Mouse (Mus musculus) CH12.LX (cell line): Measurements from ENCODE around the gene Zbp1. TPM values are rescaled to one million over a fixed set of nuclear protein-coding genes. Genes with fewer than 3 reads are reported as not detected.

Experiments
- DNase-seq: peaks from one replicate; pipeline ENCODE4 v3.0.0-alpha.2; 2013; ENCODE audit errors: extremely low read depth
- H3K27ac ChIP-seq: 2 replicates; pipeline ENCODE4 v1.5.1; 2012; ENCODE audit warnings: low read depth, mild to moderate bottlenecking, control low read depth, moderate library complexity; ENCODE audit not compliant: insufficient read depth
- H3K27me3 ChIP-seq: replicated peaks from 2 replicates; pipeline ENCODE3; 2012; ENCODE audit warnings: inconsistent platforms
- H3K36me3 ChIP-seq, 2 experiments: replicated peaks in 1 of 2; 2 replicates each; pipeline versions ENCODE3 to v1.6.1; 2012; ENCODE audit warnings: inconsistent platforms in 1 of 2, low read length in 1 of 2, mild to moderate bottlenecking in 1 of 2, mixed read lengths in 1 of 2, moderate library complexity in 1 of 2; ENCODE audit not compliant: control insufficient read depth in 1 of 2, insufficient read depth in 1 of 2
- H3K4me1 ChIP-seq, 2 experiments: 2 replicates each; pipeline ENCODE4 v1.6.1; 2012; ENCODE audit warnings: inconsistent platforms in 1 of 2, moderate library complexity in 1 of 2; ENCODE audit not compliant: insufficient read depth in 2 of 2, control insufficient read depth in 1 of 2
- H3K4me2 ChIP-seq: 2 replicates; pipeline ENCODE4 v1.6.1; 2012; ENCODE audit warnings: low read depth, mild to moderate bottlenecking, control low read depth; ENCODE audit not compliant: poor library complexity, insufficient read depth, severe bottlenecking
- H3K4me3 ChIP-seq, 3 experiments: fragments of 150-350 bp in 1 of 3; sonication (generic) in 1 of 3; replicated peaks in 1 of 3; 2 replicates each; pipeline versions ENCODE3 to v1.5.1; 2011 to 2012; ENCODE audit warnings: low read depth in 2 of 3, low read length in 2 of 3, mild to moderate bottlenecking in 2 of 3, moderate library complexity in 2 of 3, control low read depth in 1 of 3, improper control_type of control experiment in 1 of 3, inconsistent platforms in 1 of 3, mixed read lengths in 1 of 3; ENCODE audit not compliant: poor library complexity in 1 of 3
- H3K79me2 ChIP-seq: replicated peaks from 2 replicates; pipeline ENCODE4 v1.6.1; 2012; ENCODE audit warnings: mild to moderate bottlenecking, moderate library complexity; ENCODE audit not compliant: control insufficient read depth, poor library complexity, insufficient read depth, severe bottlenecking; ENCODE audit errors: extremely low read depth
- H3K9ac ChIP-seq: 2 replicates; pipeline ENCODE4 v1.6.1; 2012; ENCODE audit warnings: low read depth, mild to moderate bottlenecking, control low read depth, moderate library complexity; ENCODE audit not compliant: insufficient read depth
- H3K9me3 ChIP-seq: replicated peaks from 2 replicates; pipeline ENCODE3; 2012; ENCODE audit warnings: low read length, inconsistent platforms, mixed read lengths
- CHD1 ChIP-seq: IDR thresholded peaks from 2 replicates; pipeline ENCODE4 v1.6.1; 2012; ENCODE audit warnings: low read depth, low read length, improper control_type of control experiment, inconsistent platforms
- CHD2 ChIP-seq: IDR thresholded peaks from 2 replicates; pipeline ENCODE4 v1.6.1; 2011; ENCODE audit warnings: low read length, improper control_type of control experiment
- E2F4 ChIP-seq: IDR thresholded peaks from 2 replicates; pipeline ENCODE4 v1.6.1; 2011; ENCODE audit warnings: low read depth, low read length, improper control_type of control experiment; ENCODE audit not compliant: insufficient replicate concordance
- EP300 ChIP-seq: IDR thresholded peaks from 2 replicates; pipeline ENCODE4 v1.6.1; 2011; ENCODE audit warnings: low read length, improper control_type of control experiment
- ETS1 ChIP-seq: conservative IDR thresholded peaks from 2 replicates; pipeline ENCODE4 v1.6.1; 2012; ENCODE audit warnings: low read depth, mild to moderate bottlenecking, inconsistent platforms, low read length, improper control_type of control experiment, moderate library complexity
- HCFC1 ChIP-seq: IDR thresholded peaks from 2 replicates; pipeline ENCODE4 v1.6.1; 2012; ENCODE audit warnings: low read depth, mild to moderate bottlenecking, inconsistent platforms, low read length, improper control_type of control experiment
- MAFK ChIP-seq: IDR thresholded peaks from 2 replicates; pipeline ENCODE4 v1.6.1; 2011; ENCODE audit warnings: low read length, improper control_type of control experiment; ENCODE audit not compliant: insufficient replicate concordance
- MYC ChIP-seq: IDR thresholded peaks from 2 replicates; pipeline ENCODE4 v1.6.1; 2011; ENCODE audit warnings: low read depth, mild to moderate bottlenecking, improper control_type of control experiment, low read length
- SIN3A ChIP-seq: IDR thresholded peaks from 2 replicates; pipeline ENCODE4 v1.6.1; 2012; ENCODE audit warnings: low read length, improper control_type of control experiment, inconsistent platforms
- SMC3 ChIP-seq: IDR thresholded peaks from 2 replicates; pipeline ENCODE4 v1.6.1; 2011; ENCODE audit warnings: low read depth, low read length, improper control_type of control experiment
- TCF12 ChIP-seq: IDR thresholded peaks from 2 replicates; pipeline ENCODE4 v1.6.1; 2014; ENCODE audit warnings: low read depth, mild to moderate bottlenecking, inconsistent platforms, low read length, improper control_type of control experiment
- UBTF ChIP-seq: IDR thresholded peaks from 2 replicates; pipeline ENCODE4 v1.6.1; 2012; ENCODE audit warnings: low read depth, mild to moderate bottlenecking, inconsistent platforms, low read length, improper control_type of control experiment, moderate library complexity
- USF1 ChIP-seq: IDR thresholded peaks from 2 replicates; pipeline ENCODE4 v1.6.1; 2014; ENCODE audit warnings: low read depth, mild to moderate bottlenecking, inconsistent platforms, low read length, improper control_type of control experiment
- dilution Hi-C: fragments of 300-500 bp; cut with MboI; formaldehyde crosslinking; loops from 2 replicates; pipeline ENCODE4 v1.14.3; 2020; ENCODE audit warnings: low sequenced_read_pairs; ENCODE audit not compliant: extremely low pct_unique_long_range_greater_than_20kb, extremely low pct_ligation_motif_present
- in situ Hi-C: fragments of 300-500 bp; cut with MboI; formaldehyde crosslinking; loops from 3 replicates; pipeline ENCODE4 v1.14.3; 2019; ENCODE audit warnings: low sequenced_read_pairs, low pct_ligation_motif_present, low pct_unique_long_range_greater_than_20kb, mixed read lengths
- polyA plus RNA-seq: library from polyadenylated mRNA; unstranded; fragments of >175 nt; gene quantifications from 2 replicates; pipeline ENCODE4 v1.2.1, GENCODE M21; 2012; ENCODE audit warnings: low read depth; ENCODE audit not compliant: insufficient read length
- total RNA-seq, 2 experiments: library from RNA; depleted of rRNA; stranded (reverse); fragments of 300-350 nt in 1 of 2; fragments of >200 nt in 1 of 2; gene quantifications; 2 replicates each; pipeline ENCODE4 v1.2.3; 2012 to 2014

The Zbp1 gene
- total and polyA plus RNA-seq, 3 experiments = 8.1 to 9.8 (median 8.7) TPM

- Histone ChIP-seq H3K36me3 (no peaks in the 10 kb centered on the region), H3K9ac (no peak overlapping the region), H3K9me3 (no peaks in the 10 kb centered on the region), H3K27me3 (peaks cover 7% of the 10 kb centered on the region), H3K27ac (peak overlapping the region; percentile 79; the same call in 1 of the 2 replicates), H3K4me1 (peaks cover 17 to 44% of the 10 kb centered on the region in 2 experiments), H3K79me2 (no peaks in the 10 kb centered on the region), H3K4me2 (peak overlapping the region; percentile 72), H3K4me3 (peak overlapping the region in 1 of 3 experiments; percentile 33)
- dilution Hi-C loops = no loop called here
- no peak; the same call in 1 of the 2 replicates for TF ChIP-seq TCF12
- TF ChIP-seq MYC = no peak
- no peak for TF ChIP-seq CHD2
- no peak for DNase-seq
- in situ Hi-C loops = loop anchor here (25.0 kb wide), 1 partner anchor 146 kb away; the partner anchor contains the start of genes Rae1 and Rbm38
Observed at GRCm38 (mm10) chr2:173157871-173158270, 60.9 kb downstream of the Zbp1 start.

- H3K4me3 ChIP-seq = no peak overlapping the region
- in situ Hi-C loops = loop anchor here (25.0 kb wide), 1 partner anchor 145 kb away; the partner anchor contains the start of genes Rae1 and Rbm38
- DNase-seq = peak; percentile 54
- H3K9ac ChIP-seq = no peak overlapping the region
- no peaks in the 10 kb centered on the region for H3K9me3 ChIP-seq
- H3K79me2 ChIP-seq = no peaks in the 10 kb centered on the region
- H3K36me3 ChIP-seq = no peaks in the 10 kb centered on the region
- TF ChIP-seq MAFK (no peak), EP300 (0 out of 2 replicates have a peak, but pooled peaks have one; percentile 10), ETS1 (peak; percentile 28; the same call in 1 of the 2 replicates)
- dilution Hi-C loops = no loop called here
- peaks cover 4% of the 10 kb centered on the region for H3K27me3 ChIP-seq
- H3K4me2 ChIP-seq = peak overlapping the region; percentile 72
- H3K4me1 ChIP-seq = peaks cover 17 to 44% of the 10 kb centered on the region in 2 experiments
- peak overlapping the region; percentile 79; the same call in 1 of the 2 replicates for H3K27ac ChIP-seq
Observed at GRCm38 (mm10) chr2:173157376-173157775, 61.3 kb downstream of the Zbp1 start.

DNA sequence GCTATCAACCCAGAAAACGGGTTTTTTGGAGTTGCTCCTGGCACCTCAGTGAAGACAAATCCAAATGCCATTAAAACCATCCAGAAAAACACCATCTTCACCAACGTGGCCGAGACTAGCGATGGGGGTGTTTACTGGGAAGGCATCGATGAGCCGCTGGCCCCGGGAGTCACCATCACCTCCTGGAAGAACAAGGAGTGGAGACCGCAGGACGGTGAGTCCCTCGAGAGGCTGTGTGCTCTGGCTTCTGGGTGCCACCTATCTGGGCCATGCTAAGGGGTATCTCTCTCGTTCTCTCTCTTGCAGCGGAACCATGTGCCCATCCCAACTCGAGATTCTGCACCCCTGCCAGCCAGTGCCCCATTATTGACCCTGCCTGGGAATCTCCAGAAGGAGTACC, 61.8 kb downstream of the Zbp1 start:
- H3K9ac ChIP-seq = no peak overlapping the region
- no peak for DNase-seq
- peaks cover 1% of the 10 kb centered on the region for H3K27me3 ChIP-seq
- H3K9me3 ChIP-seq = no peaks in the 10 kb centered on the region
- dilution Hi-C loops (no loop called here), in situ Hi-C loops (loop anchor here (25.0 kb wide), 1 partner anchor 145 kb away; the partner anchor contains the start of genes Rae1 and Rbm38)
- H3K79me2 ChIP-seq = no peaks in the 10 kb centered on the region
- TF ChIP-seq ETS1 (no peak), MYC (no peak), MAFK (no peak), USF1 (no peak), CHD1 (no peak), E2F4 (no peak), SIN3A (no peak), UBTF (no peak), EP300 (no peak), SMC3 (no peak), HCFC1 (no peak)
- 0 out of 2 replicates have a peak overlapping the region, but pooled peaks have one; percentile 72 for H3K4me2 ChIP-seq
- no peak overlapping the region for H3K4me3 ChIP-seq
- no peak overlapping the region for H3K27ac ChIP-seq
- no peaks in the 10 kb centered on the region for H3K36me3 ChIP-seq
- H3K4me1 ChIP-seq = peaks cover 17 to 42% of the 10 kb centered on the region in 2 experiments

Other genes with a start within 250 kb of the Zbp1 start
- gene Spo11, start 241.2 kb downstream of the Zbp1 start, total RNA-seq (2012; rRNA removed) = 0.13 and 0.34 TPM in 2 replicates
- gene Spo11, start 241.2 kb downstream of the Zbp1 start, total RNA-seq (2014; rRNA removed) = not detected in 2 replicates
- 0.08 and 0.16 TPM in 2 replicates for gene Spo11, start 241.2 kb downstream of the Zbp1 start, polyA plus RNA-seq
- gene Rae1, start 218.8 kb downstream of the Zbp1 start, total RNA-seq (2012; rRNA removed) = 86.3 and 97.7 TPM in 2 replicates
- 114 and 115 TPM in 2 replicates for gene Rae1, start 218.8 kb downstream of the Zbp1 start, total RNA-seq (2014; rRNA removed)
- gene Rae1, start 218.8 kb downstream of the Zbp1 start, polyA plus RNA-seq = 86.1 and 95.0 TPM in 2 replicates
- 19.4 and 20.7 TPM in 2 replicates for gene Rbm38, start 198.4 kb downstream of the Zbp1 start, total RNA-seq (2012; rRNA removed)
- 11.3 and 14.4 TPM in 2 replicates for gene Rbm38, start 198.4 kb downstream of the Zbp1 start, total RNA-seq (2014; rRNA removed)
- 83.9 and 85.4 TPM in 2 replicates for gene Rbm38, start 198.4 kb downstream of the Zbp1 start, polyA plus RNA-seq
- gene Ctcfl, start 99.4 kb downstream of the Zbp1 start, total RNA-seq (2012; rRNA removed) = not detected in 2 replicates
- gene Ctcfl, start 99.4 kb downstream of the Zbp1 start, total RNA-seq (2014; rRNA removed) = not detected in 2 replicates
- gene Ctcfl, start 99.4 kb downstream of the Zbp1 start, polyA plus RNA-seq = 0.11 TPM in 1 of 2 replicates, not detected in the other
- gene Pck1, start 65.9 kb downstream of the Zbp1 start, total RNA-seq (2012; rRNA removed) = 0.13 TPM in 2 replicates
- gene Pck1, start 65.9 kb downstream of the Zbp1 start, total RNA-seq (2014; rRNA removed) = 0.08 and 0.11 TPM in 2 replicates
- 0.11 TPM in 1 of 2 replicates, not detected in the other for gene Pck1, start 65.9 kb downstream of the Zbp1 start, polyA plus RNA-seq
- 9.8 and 9.9 TPM in 2 replicates for gene Pmepa1, start 57.6 kb upstream of the Zbp1 start, total RNA-seq (2012; rRNA removed)
- 1.2 and 1.6 TPM in 2 replicates for gene Pmepa1, start 57.6 kb upstream of the Zbp1 start, total RNA-seq (2014; rRNA removed)
- gene Pmepa1, start 57.6 kb upstream of the Zbp1 start, polyA plus RNA-seq = 11.0 and 11.8 TPM in 2 replicates